Mouse (Mus musculus) liver, embryonic 14.5 days (tissue): ENCODE results near the gene Dync2h1.

Experiments
- CTCF ChIP-seq: IDR thresholded peaks from 2 replicates; pipeline ENCODE4 v1.5.1; 2016; ENCODE audit warnings: antibody characterized with exemption, low read depth, control low read depth
- EP300 ChIP-seq: IDR thresholded peaks from 2 replicates; pipeline ENCODE4 v1.6.1; 2016; ENCODE audit warnings: antibody characterized with exemption, low read depth

DNA sequence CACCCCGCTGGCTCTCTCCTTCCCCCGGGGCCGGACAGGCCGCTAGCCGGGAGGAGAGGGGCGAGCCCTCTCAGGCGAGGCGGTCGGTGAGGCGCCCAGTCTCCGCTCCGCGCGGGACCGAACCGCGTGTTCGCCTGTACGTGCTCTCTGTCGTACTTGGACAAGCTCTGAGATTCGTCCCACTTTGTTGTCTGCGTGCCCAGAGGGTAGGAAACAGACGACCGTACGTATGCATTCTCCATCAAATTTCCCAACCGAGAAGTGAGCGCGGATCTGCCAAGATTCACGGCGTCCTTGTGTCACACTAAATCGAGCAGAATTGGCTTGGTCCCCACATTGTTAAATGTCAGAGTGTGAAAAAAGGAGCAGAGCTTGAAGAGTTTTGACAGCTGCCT, 648 bp upstream of the Dync2h1 start:
- TF ChIP-seq CTCF (no peak), EP300 (no peak)
